Mouse (Mus musculus): ENCODE results near the gene Figla. TPM values are rescaled to one million over a fixed set of nuclear protein-coding genes. Genes with fewer than 3 reads are reported as not detected.

The Figla gene
- polyA plus RNA-seq, 1 experiment from 2014 or later = not detected

DNA sequence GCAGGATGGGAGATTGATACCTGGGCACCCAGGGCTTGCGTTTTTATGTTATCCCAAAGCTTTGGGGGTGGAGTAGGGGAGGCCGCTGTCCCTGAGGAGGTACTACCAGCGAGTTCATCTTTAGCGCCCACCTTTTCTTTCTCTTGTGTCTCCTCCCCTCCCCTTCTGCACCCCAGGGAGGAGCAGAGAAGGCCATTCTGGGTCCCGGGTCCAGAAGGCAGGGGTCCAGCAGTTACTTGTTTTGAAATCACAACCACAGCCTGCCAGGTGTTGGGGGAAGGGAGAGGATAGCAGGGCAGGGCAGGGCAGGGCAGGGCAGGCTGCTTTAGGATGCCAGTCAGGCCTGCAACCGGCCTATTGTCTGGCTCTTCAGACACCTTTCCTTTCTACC, 13.3 kb downstream of the Figla start:
- Histone ChIP-seq H3K4me1 (peaks cover 12% of the 10 kb centered on the region; the same call in 1 of the 2 replicates), H3K27ac (no peak overlapping the region), H3K27me3 (replicated peaks) (peaks cover 18% of the 10 kb centered on the region), H3K9ac (no peak overlapping the region), H3K9me3 (no peaks in the 10 kb centered on the region), H3K36me3 (no peaks in the 10 kb centered on the region), H3K4me2 (peak overlapping the region; percentile 95), H3K4me3 (replicated peaks) (peak overlapping the region; percentile 47)
- WGBS = 22% methylated on average over 6 of the region's 6 CpGs
- no peak for ATAC-seq (ENCODE audit: insufficient read depth, low FRiP score, low read depth)

GRCm38 (mm10) chr6:86031527-86031926, 15.6 kb downstream of the Figla start:
- Histone ChIP-seq H3K9me3 (no peaks in the 10 kb centered on the region), H3K4me3 (replicated peaks) (no peak overlapping the region), H3K4me2 (no peak overlapping the region), H3K9ac (no peak overlapping the region), H3K27ac (no peak overlapping the region), H3K36me3 (no peaks in the 10 kb centered on the region), H3K27me3 (replicated peaks) (peaks cover 18% of the 10 kb centered on the region), H3K4me1 (peaks cover 12% of the 10 kb centered on the region; the same call in 1 of the 2 replicates)
- ATAC-seq (ENCODE audit: insufficient read depth, low FRiP score, low read depth) = peak; percentile 43; the same call in 1 of the 2 replicates
- 69% methylated on average over 2 of the region's 2 CpGs for WGBS

GRCm38 (mm10) chr6:86033635-86034034, 17.7 kb downstream of the Figla start:
- Histone ChIP-seq H3K9me3 (no peaks in the 10 kb centered on the region), H3K27me3 (replicated peaks) (peaks cover 8% of the 10 kb centered on the region), H3K4me2 (no peak overlapping the region), H3K36me3 (no peaks in the 10 kb centered on the region), H3K4me3 (replicated peaks) (no peak overlapping the region), H3K4me1 (peaks cover 6% of the 10 kb centered on the region; the same call in 1 of the 2 replicates), H3K27ac (no peak overlapping the region), H3K9ac (no peak overlapping the region)
- WGBS = 80% methylated on average over 1 of the region's 1 CpGs
- ATAC-seq (ENCODE audit: insufficient read depth, low FRiP score, low read depth) = no peak

DNA sequence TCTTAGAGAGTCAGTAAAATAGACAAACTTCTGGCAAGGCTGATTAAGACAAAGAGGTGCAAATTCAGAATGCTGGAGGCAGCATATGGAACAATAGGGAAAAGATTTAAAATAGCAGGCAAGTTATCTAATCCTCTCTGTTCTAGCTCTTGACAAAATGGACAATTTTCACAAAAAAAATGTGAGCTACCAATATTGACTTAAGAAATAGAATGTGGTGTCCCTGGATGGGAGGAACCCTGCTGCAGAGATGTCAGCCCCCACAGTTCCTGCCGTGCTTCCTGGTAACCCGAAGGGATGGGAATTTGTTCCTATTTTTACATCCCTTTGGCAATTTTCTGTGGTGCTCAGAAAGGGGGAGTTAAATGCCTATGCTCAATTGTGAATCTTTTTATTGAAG, 22.9 kb downstream of the Figla start:
- no peaks in the 10 kb centered on the region for H3K9me3 ChIP-seq
- H3K4me2 ChIP-seq = no peak overlapping the region
- no peaks in the 10 kb centered on the region for H3K4me1 ChIP-seq
- H3K27ac ChIP-seq = no peak overlapping the region
- no peak overlapping the region for H3K9ac ChIP-seq
- ATAC-seq (ENCODE audit: insufficient read depth, low FRiP score, low read depth) = no peak
- WGBS = 62% methylated on average over 2 of the region's 2 CpGs
- H3K4me3 ChIP-seq (replicated peaks) = no peak overlapping the region
- H3K36me3 ChIP-seq = no peaks in the 10 kb centered on the region
- H3K27me3 ChIP-seq (replicated peaks) = no peaks in the 10 kb centered on the region

- no peaks in the 10 kb centered on the region for H3K4me1 ChIP-seq
- no peak overlapping the region for H3K4me3 ChIP-seq (replicated peaks)
- WGBS = 61% methylated on average over 1 of the region's 1 CpGs
- H3K9ac ChIP-seq = no peak overlapping the region
- no peak overlapping the region for H3K27ac ChIP-seq
- ATAC-seq (ENCODE audit: insufficient read depth, low FRiP score, low read depth) = no peak
- no peaks in the 10 kb centered on the region for H3K27me3 ChIP-seq (replicated peaks)
- H3K36me3 ChIP-seq = no peaks in the 10 kb centered on the region
- H3K4me2 ChIP-seq = no peak overlapping the region
- no peaks in the 10 kb centered on the region for H3K9me3 ChIP-seq
These were observed 24.2 kb downstream of the Figla start for GRCm38 (mm10) chr6:86040140-86040539.

DNA sequence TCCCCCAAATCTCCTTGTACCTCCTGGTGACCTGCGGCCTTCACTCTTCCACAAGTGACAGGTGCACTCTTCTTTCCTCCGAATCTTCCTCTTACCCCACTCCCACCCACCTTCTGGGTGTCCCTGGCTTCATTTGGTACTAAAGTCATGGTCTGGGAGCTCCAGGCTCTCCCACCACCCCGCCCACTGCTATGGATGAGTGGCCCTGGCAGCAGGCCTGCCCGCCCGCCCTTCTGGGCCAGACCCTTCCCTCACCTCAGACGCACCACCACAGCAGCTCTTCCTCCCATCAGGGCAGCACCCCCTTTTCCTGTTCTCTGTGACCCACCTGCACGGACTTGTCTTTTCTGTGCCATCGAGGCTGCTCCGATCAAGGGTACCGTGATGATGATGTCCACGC, 31.5 kb downstream of the Figla start:
- no peak for ATAC-seq (ENCODE audit: insufficient read depth, low FRiP score, low read depth)
- Histone ChIP-seq H3K4me3 (replicated peaks) (no peak overlapping the region), H3K4me2 (no peak overlapping the region), H3K9me3 (no peaks in the 10 kb centered on the region), H3K27me3 (replicated peaks) (no peaks in the 10 kb centered on the region), H3K9ac (no peak overlapping the region), H3K27ac (no peak overlapping the region), H3K36me3 (no peaks in the 10 kb centered on the region), H3K4me1 (no peaks in the 10 kb centered on the region)
- 91% methylated on average over 11 of the region's 11 CpGs for WGBS

GRCm38 (mm10) chr6:86048509-86048908, 32.5 kb downstream of the Figla start:
- Histone ChIP-seq H3K36me3 (no peaks in the 10 kb centered on the region), H3K27ac (no peak overlapping the region), H3K4me3 (replicated peaks) (no peak overlapping the region), H3K27me3 (replicated peaks) (no peaks in the 10 kb centered on the region), H3K4me2 (no peak overlapping the region), H3K9ac (no peak overlapping the region), H3K4me1 (no peaks in the 10 kb centered on the region), H3K9me3 (no peaks in the 10 kb centered on the region)
- no peak for ATAC-seq (ENCODE audit: insufficient read depth, low FRiP score, low read depth)
- WGBS = 72% methylated on average over 5 of the region's 5 CpGs

- WGBS = 41% methylated on average over 6 of the region's 6 CpGs
- no peak overlapping the region for H3K27ac ChIP-seq
- ATAC-seq (ENCODE audit: insufficient read depth, low FRiP score, low read depth) = no peak
These were observed 34.8 kb downstream of the Figla start for GRCm38 (mm10) chr6:86050586-86051268.

DNA sequence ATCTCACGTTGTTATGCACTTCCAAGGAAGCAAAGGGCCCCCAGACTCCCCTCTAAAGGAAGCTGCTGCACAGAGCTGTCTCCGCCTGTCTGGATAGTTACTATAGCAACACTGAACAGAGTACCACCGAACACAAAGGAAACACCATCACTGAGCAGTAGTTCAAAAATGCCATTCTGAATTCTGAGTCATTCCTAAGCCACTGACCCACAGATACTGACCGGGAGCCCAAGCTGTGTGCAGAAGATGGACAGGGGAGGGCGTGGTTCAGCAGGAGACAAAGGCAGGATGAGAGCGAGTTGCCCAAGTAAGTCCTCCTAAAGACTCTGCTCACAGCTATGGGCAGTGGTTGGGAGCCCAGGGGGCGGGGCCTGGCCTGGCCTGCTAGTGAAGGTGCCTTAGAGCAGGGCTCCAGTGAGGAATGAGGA, 36.1 kb downstream of the Figla start:
- Histone ChIP-seq H3K9ac (no peak overlapping the region), H3K4me1 (no peaks in the 10 kb centered on the region), H3K4me2 (no peak overlapping the region), H3K27ac (no peak overlapping the region), H3K36me3 (no peaks in the 10 kb centered on the region), H3K4me3 (replicated peaks) (no peak overlapping the region), H3K27me3 (replicated peaks) (no peaks in the 10 kb centered on the region), H3K9me3 (no peaks in the 10 kb centered on the region)
- ATAC-seq (ENCODE audit: insufficient read depth, low FRiP score, low read depth) = no peak
- WGBS = 32% methylated on average over 7 of the region's 7 CpGs

More at GRCm38 (mm10) chr6:86050586-86051268, 34.8 kb downstream of the Figla start:
- no peaks in the 10 kb centered on the region for H3K9me3 ChIP-seq
- H3K4me1 ChIP-seq = no peaks in the 10 kb centered on the region
- H3K4me3 ChIP-seq (replicated peaks) = no peak overlapping the region
- no peak overlapping the region for H3K9ac ChIP-seq
- H3K4me2 ChIP-seq = no peak overlapping the region
- no peaks in the 10 kb centered on the region for H3K36me3 ChIP-seq
- no peaks in the 10 kb centered on the region for H3K27me3 ChIP-seq (replicated peaks)

DNA sequence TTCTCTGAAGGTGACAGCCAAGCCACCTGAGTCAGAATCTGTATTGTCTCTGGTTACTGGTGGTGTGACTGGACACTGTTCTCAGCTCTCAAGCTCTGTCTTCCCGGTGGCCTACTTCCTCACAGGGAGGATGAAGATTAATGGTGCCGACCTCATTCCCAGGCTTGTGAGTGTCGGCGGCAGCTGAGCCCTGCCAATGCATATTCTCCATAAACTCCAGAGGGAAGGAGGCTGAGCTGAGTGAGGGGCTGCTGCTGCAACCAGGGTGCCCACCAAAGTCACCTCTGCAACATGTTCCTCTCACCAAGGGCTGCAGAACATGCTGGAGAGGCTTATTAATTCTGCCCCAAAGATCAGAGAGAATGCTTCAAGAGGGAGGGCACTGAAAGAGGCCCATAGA, 36.6 kb downstream of the Figla start:
- H3K9ac ChIP-seq = no peak overlapping the region
- no peaks in the 10 kb centered on the region for H3K4me1 ChIP-seq
- WGBS = 31% methylated on average over 4 of the region's 4 CpGs
- H3K4me2 ChIP-seq = no peak overlapping the region
- no peaks in the 10 kb centered on the region for H3K9me3 ChIP-seq
- H3K27ac ChIP-seq = no peak overlapping the region
- H3K36me3 ChIP-seq = no peaks in the 10 kb centered on the region
- ATAC-seq (ENCODE audit: insufficient read depth, low FRiP score, low read depth) = no peak
- H3K27me3 ChIP-seq (replicated peaks) = no peaks in the 10 kb centered on the region
- no peak overlapping the region for H3K4me3 ChIP-seq (replicated peaks)

DNA sequence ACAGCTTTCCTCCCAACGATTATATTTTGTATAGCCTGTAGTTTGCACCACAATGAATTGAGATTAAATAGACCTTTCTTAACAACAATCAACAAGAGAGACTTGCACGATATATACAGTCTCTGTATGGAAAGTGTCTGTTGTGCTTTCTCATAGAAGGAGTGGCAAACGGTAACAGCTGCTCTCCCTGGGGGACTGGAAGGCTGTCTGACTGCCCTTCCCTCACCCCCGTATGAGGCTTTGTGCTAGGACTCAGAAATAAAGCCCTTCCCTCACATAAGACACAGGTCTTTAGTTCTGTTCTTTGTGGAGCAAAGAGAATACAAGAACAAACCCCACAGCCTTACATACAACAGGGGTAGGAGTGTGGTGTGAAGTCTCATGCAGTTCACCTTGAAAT, 37.1 kb downstream of the Figla start:
- 39% methylated on average over 4 of the region's 4 CpGs for WGBS
- ATAC-seq (ENCODE audit: insufficient read depth, low FRiP score, low read depth) = no peak

DNA sequence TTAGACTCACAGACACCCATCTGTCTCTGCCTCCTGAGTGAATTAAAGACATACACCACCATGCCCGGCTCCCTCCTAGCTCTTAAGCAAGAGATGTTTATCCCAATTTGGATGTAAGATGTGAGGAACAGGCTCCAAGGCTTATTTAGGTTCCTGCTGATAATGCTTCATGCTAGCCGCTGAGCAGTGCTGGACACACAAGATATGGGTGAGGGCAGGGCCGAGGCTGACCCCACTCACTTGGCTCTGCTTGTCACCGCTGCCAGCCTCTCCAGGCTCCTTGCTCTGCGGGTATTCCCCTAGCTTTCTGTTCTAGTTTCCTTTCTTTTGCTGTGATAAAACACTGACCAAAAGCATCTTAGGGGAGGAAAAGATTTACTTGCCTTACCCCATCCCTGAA, 37.6 kb downstream of the Figla start:
- WGBS = 60% methylated on average over 5 of the region's 5 CpGs

More for the DNA sequence above, 37.1 kb downstream of the Figla start:
- no peaks in the 10 kb centered on the region for H3K27me3 ChIP-seq (replicated peaks)
- H3K4me2 ChIP-seq = no peak overlapping the region
- no peaks in the 10 kb centered on the region for H3K4me1 ChIP-seq
- H3K27ac ChIP-seq = no peak overlapping the region
- H3K9ac ChIP-seq = no peak overlapping the region
- no peaks in the 10 kb centered on the region for H3K9me3 ChIP-seq
- H3K36me3 ChIP-seq = no peaks in the 10 kb centered on the region
- no peak overlapping the region for H3K4me3 ChIP-seq (replicated peaks)

DNA sequence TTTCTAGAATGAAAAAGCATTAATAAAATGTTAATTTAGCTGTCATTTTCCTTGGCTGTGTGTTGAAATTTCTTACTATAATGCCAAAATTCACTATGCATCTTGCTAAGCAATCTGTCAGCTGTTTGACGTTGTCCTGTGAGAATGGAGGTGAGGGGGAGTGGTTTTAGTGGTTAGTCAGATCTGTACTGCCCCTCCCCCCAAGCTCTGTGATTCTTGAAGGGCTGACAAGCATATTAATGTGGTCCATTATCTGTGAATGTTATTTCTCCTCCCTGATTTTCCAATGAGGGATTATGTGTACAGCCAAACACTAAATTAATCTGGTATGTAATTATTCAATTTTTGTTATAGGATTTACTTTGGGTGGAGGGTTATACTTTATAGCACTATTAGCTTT, 42.5 kb downstream of the Figla start:
- no peak overlapping the region for H3K27ac ChIP-seq
- 5% methylated on average over 1 of the region's 1 CpGs for WGBS
- H3K27me3 ChIP-seq (replicated peaks) = no peaks in the 10 kb centered on the region
- H3K4me2 ChIP-seq = no peak overlapping the region
- H3K9ac ChIP-seq = no peak overlapping the region
- no peak for ATAC-seq (ENCODE audit: insufficient read depth, low FRiP score, low read depth)
- no peak overlapping the region for H3K4me3 ChIP-seq (replicated peaks)
- H3K9me3 ChIP-seq = no peaks in the 10 kb centered on the region
- no peaks in the 10 kb centered on the region for H3K4me1 ChIP-seq
- no peaks in the 10 kb centered on the region for H3K36me3 ChIP-seq

More for the DNA sequence above, 37.6 kb downstream of the Figla start:
- ATAC-seq (ENCODE audit: insufficient read depth, low FRiP score, low read depth) = no peak
- Histone ChIP-seq H3K4me1 (no peaks in the 10 kb centered on the region), H3K27me3 (replicated peaks) (no peaks in the 10 kb centered on the region), H3K9ac (no peak overlapping the region), H3K27ac (no peak overlapping the region), H3K36me3 (no peaks in the 10 kb centered on the region), H3K9me3 (no peaks in the 10 kb centered on the region), H3K4me3 (replicated peaks) (no peak overlapping the region), H3K4me2 (no peak overlapping the region)

Measured in stomach, embryonic 15.5 days (tissue).